Mouse (Mus musculus) brain, embryonic 18.5 days (tissue): ENCODE data around the gene Tiam2.

ENCODE experiments used
- DNase-seq: peaks from one replicate; pipeline ENCODE4 v3.0.0-alpha.2; 2012; ENCODE audit warnings: low read depth, low spot score

The Tiam2 gene

DNA sequence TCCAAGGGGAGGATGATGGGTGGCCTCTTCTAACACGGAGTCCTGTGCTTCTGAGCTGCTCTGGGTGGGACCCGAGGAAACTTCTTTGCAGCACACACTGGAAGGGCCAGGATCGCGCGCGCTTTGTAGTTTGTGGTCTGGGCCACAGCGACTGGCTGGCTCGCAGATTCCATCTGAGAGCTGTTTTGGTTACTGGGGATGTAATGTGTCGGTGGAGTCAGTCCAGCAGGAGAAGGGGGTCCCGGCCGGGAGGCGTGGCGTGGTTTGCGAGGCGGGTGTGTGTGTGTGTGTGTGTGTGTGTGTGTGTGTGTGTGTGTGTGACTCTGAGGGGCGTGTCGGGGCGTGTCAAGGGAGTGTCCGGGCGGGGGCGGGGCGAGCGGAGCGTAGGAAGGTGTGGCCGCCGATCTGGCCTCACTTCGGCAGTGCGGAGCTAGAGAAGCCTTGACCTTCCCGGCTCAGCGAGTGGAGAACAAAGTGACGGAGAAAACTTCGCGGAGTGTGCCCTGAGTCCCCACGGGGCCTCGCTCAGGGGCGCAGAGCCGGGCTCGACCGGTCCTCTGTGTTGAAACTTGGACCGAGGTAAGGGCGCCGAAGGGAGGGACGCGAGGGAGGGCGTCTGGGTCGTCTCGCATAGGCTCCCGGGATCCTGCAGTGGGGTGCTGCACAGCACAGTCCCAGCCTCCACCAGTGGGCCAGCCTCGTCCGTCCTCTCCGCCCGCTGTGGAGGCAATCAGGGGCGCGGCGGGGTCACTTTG, at the start of gene Tiam2:
Gene Tiam2, plus strand, starts transcription at position 426 of the 755 bp plus-strand sequence.
- no peak for DNase-seq

- no peak for DNase-seq
Measured at GRCm38 (mm10) chr17:3280321-3280720, 46.1 kb upstream of the Tiam2 start.

DNA sequence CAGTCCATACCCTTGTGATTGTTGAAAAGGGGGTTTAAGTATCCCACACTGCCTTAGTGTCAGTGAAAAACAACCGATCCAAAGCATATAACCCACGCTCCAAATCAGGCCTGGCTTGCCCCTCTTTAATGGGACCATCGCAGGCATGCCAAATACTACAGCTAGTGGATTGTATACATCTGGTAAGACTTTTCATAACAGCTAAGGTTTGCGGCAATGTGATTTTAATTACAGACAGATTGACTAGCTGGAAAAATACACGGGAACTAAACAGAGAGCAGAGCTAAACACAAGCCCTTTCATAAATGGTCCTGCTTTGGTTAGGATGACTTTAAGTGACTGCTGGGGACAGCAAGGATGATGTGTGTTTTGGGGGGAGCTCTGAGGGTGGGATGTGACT, 44.4 kb upstream of the Tiam2 start:
- no peak for DNase-seq

- no peak for DNase-seq
Measured at GRCm38 (mm10) chr17:3285030-3285671, 41.2 kb upstream of the Tiam2 start.

GRCm38 (mm10) chr17:3286123-3286825, 40.1 kb upstream of the Tiam2 start:
- no peak for DNase-seq

DNA sequence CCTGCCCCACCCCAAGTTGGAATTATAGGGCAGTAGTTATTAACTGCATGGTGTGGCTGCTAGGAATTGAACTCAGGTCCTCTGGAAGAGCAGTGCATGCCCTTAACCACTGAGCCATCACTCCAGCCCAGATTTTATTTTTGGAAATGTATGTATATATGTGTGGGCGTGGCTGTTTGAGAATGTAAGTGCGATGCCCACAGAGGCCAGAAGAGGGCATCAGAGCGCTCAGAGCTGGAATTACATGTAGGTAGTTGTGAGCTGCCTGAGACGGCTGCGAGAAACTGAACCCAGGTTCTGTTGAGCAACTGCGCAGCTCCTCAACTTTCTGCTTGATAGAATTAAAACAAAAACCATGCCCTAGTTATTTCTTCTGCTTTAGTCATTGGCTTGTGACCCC, 38.0 kb upstream of the Tiam2 start:
- no peak for DNase-seq

GRCm38 (mm10) chr17:3295097-3295496, 31.3 kb upstream of the Tiam2 start:
- no peak for DNase-seq

DNA sequence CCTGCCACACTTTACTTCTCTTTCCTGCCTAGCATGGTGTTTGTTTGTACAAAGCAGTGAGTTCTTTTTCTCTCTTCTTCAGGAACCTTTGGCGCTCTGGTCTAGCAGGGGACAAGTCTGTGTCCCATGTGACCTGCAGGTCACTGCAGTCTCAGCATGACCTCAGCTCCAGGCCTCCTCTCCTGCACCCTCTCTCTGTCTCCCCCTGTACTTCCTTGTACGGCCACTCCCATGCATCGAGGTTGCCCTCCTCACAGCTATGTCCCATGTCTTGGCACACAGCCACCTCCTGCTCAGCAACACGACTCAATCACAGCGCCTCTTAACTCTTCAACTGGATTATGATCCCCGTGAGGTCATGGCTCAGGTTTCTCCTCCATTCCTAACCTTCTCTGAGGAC, 26.9 kb upstream of the Tiam2 start:
- no peak for DNase-seq

DNA sequence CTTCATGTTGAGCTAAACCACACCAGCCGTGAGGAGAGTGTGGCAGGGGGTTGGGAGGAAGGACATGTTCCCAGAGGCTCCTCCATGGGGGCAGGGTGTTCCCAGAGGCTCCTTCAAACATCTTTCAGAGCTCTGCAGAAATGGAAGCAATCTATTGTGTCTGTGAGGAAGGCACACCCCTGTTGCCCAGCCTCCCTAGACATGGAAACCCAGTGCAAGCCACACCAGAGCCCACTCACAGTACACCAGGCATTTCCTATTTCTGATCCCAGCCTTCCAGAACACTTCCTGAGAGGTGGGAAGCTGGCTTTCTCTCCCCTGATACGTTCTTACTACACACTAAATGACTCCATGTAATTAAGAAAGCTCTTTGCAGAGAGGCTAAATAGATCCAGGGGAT, 20.4 kb upstream of the Tiam2 start:
- DNase-seq: no peak

- no peak for DNase-seq
Measured at GRCm38 (mm10) chr17:3313711-3314624, 12.4 kb upstream of the Tiam2 start.

GRCm38 (mm10) chr17:3314625-3315020, 11.8 kb upstream of the Tiam2 start:
- DNase-seq: no peak

- DNase-seq: no peak
Measured at GRCm38 (mm10) chr17:3315581-3315980, 10.8 kb upstream of the Tiam2 start.

DNA sequence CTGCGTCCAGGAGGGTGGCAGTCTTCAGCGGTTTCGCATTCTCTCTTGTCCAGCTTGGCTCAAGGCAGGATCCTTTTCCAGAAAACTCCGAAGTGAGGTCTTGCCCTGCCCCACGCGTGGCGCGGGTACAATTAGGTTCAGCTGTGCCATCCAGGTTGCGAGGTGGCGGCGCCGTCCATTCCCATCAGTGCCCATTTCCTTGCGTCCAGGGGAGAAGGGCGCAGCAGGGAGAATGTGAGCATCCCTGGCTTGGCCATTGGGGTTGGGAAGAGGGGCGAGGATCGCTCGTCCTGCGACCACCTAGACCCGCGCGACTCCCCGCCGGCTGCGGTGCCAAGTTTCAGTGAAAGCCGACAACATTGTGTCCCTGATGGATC, 518 bp downstream of the Tiam2 start:
- DNase-seq: no peak

- no peak for DNase-seq
Measured at GRCm38 (mm10) chr17:3327335-3327734, 962 bp downstream of the Tiam2 start.

DNA sequence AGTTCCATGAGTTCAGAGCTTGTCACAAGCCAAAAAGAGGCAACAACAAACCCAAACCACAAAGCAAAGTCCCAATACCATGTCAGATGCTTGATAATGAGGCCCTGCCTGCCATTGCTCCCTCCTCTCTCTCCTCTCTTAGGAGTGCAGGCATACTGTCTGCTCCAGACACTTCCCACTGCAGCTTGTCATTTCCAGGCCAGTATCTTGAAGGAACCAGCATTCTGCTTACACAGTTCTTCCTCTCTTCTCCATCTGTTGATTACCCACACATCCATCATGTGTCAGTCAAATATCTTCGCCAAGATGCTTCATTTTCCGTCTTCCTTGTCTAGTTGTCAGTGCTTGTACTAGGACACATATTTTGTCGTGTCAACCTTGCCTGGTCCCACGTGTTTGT, 2.4 kb downstream of the Tiam2 start:
- DNase-seq: no peak

DNA sequence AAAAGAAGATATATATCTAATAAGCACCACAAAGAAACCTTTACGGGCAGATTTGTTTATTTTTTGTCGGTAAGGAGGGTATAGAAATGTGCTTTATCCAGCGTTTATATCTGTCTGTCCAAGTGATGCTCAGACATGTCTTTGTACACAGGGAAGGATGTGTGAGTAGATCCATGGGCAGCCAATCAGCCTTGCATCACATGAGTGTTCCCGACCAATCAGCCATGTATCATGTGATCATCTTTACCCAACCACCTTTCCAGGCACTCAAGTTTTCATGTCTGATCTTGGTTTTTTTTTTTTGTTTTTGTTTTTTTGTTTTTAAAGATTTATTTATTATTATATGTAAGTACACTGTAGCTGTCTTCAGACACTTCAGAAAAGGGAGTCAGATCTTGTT, 3.1 kb downstream of the Tiam2 start:
- DNase-seq: no peak

GRCm38 (mm10) chr17:3331721-3332461, 5.5 kb downstream of the Tiam2 start:
- no peak for DNase-seq

- DNase-seq: no peak
Measured at GRCm38 (mm10) chr17:3336161-3336739, 9.9 kb downstream of the Tiam2 start.

GRCm38 (mm10) chr17:3336887-3337524, 10.6 kb downstream of the Tiam2 start:
- no peak for DNase-seq

GRCm38 (mm10) chr17:3337525-3337888, 11.1 kb downstream of the Tiam2 start:
- no peak for DNase-seq
